Mouse (Mus musculus) monocyte, adult 59 days (primary cell): ENCODE results near the gene Opalin. TPM values are rescaled to one million over a fixed set of nuclear protein-coding genes. Genes with fewer than 3 reads are reported as not detected.

Source experiments
- total RNA-seq, 2 experiments: library from RNA; stranded (reverse); gene quantifications; one replicate each; pipeline ENCODE4 v1.2.4; 2023

Gene Opalin
- total RNA-seq: not detected

DNA sequence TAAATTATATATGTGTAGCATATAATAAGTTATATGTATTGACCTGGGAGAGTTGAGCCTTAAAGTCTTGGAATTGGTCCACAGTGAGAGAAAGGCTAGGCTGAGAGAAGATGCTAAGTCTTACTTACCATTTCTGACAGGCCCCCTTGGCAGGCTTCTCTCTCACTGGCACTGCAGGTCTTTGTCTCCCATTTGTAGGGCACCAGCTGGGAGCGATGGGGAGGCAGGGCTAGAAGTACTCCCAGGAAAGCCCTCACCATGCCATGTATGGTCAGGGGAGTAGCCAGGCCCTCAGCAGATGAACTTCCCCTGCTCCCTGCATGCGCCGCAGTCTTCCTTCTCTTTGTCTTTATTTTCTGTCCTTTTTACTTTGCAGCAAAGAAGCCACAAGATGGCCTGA is at the start of gene Opalin:
Opalin (minus strand) TSS at position 208 of the 400 bp plus-strand sequence.

DNA sequence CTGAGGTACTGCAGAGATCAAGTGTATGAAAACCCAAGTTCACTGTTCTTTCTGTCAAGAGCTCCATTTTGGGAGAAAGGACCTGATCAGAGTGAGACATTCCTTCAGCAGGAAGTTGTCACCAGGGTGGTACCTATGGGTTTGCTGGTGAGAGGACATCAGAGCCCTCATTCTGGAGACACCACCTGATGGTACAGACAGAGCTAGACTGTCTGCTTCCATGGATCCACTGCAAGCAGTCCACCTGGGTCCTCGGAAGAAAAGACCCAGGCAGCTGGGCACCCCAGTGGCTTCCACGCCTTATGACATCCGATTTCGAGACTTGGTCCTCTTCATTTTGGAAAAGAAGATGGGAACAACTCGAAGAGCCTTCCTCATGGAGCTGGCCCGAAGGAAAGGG is 47.7 kb downstream of the Opalin start, which contains the start of gene Dntt:
Dntt (plus strand) TSS at position 57 of the 400 bp plus-strand sequence.

Other genes starting within 250 kb of the Opalin start
- gene Ccnj, start 245.8 kb downstream of the Opalin start, total RNA-seq: 1 to 10 TPM; 5.2 to 6.2 TPM
- 10 to 100 TPM; 13.1 to 14.3 TPM for gene Zfp518a, start 182.4 kb downstream of the Opalin start, total RNA-seq
- 10 to 100 TPM; 10.9 to 14.1 TPM for gene Blnk, start 82.6 kb downstream of the Opalin start, total RNA-seq
- gene Dntt, start 47.8 kb downstream of the Opalin start, total RNA-seq: not detected
- gene Tll2, start 129.7 kb upstream of the Opalin start, total RNA-seq: not detected
- gene Tm9sf3, start 186.9 kb upstream of the Opalin start, total RNA-seq: 100 to 1,000 TPM; 118 to 119 TPM